Mouse (Mus musculus) Muller cell, postnatal 12 days (primary cell): ENCODE measurements around the gene Nmd3.

Experiments used
- DNase-seq: peaks from one replicate; pipeline ENCODE4 v3.0.0-alpha.2; 2015; ENCODE audit errors: inconsistent ontology term

Nmd3 gene

GRCm38 (mm10) chr3:69763630-69764565 is 42.1 kb downstream of the Nmd3 start:
- DNase-seq: no peak

GRCm38 (mm10) chr3:69765206-69765605 is 43.4 kb downstream of the Nmd3 start:
- no peak for DNase-seq

- no peak for DNase-seq
Observed at GRCm38 (mm10) chr3:69769150-69769549, 47.4 kb downstream of the Nmd3 start.

- DNase-seq: no peak
Observed at GRCm38 (mm10) chr3:69773356-69773755, 51.6 kb downstream of the Nmd3 start.

GRCm38 (mm10) chr3:69779246-69779796 is 57.5 kb downstream of the Nmd3 start:
- no peak for DNase-seq

- DNase-seq: peak; percentile 18
Observed at GRCm38 (mm10) chr3:69792823-69793417, 71.1 kb downstream of the Nmd3 start.

- DNase-seq: no peak
Observed at GRCm38 (mm10) chr3:69797533-69797932, 75.7 kb downstream of the Nmd3 start.

- no peak for DNase-seq
Observed at GRCm38 (mm10) chr3:69797969-69798368, 76.2 kb downstream of the Nmd3 start.

- DNase-seq: no peak
Observed at GRCm38 (mm10) chr3:69799096-69799495, 77.3 kb downstream of the Nmd3 start.

- DNase-seq: no peak
Observed at GRCm38 (mm10) chr3:69800829-69801384, 79.1 kb downstream of the Nmd3 start.

- no peak for DNase-seq
Observed at GRCm38 (mm10) chr3:69803137-69803536, 81.4 kb downstream of the Nmd3 start.
